Mouse (Mus musculus) testis, adult 2 months (tissue): ENCODE results near the gene Atxn1. TPM values are rescaled to one million over a fixed set of nuclear protein-coding genes. Genes with fewer than 3 reads are reported as not detected.

Source experiments
- H3K27ac ChIP-seq: fragments of 200-500 bp; 2 replicates; pipeline ENCODE4 v1.5.1; 2012; ENCODE audit warnings: low read depth, low read length; ENCODE audit not compliant: control insufficient read depth, insufficient read depth
- H3K27me3 ChIP-seq: fragments of 200-500 bp; 2 replicates; pipeline ENCODE4 v1.6.1; 2012; ENCODE audit warnings: mild to moderate bottlenecking, low read length, moderate library complexity; ENCODE audit not compliant: control insufficient read depth, insufficient read depth
- H3K36me3 ChIP-seq: fragments of 200-500 bp; 2 replicates; pipeline ENCODE4 v1.6.1; 2012; ENCODE audit warnings: mild to moderate bottlenecking, low read length; ENCODE audit not compliant: control insufficient read depth, insufficient read depth
- H3K4me1 ChIP-seq: fragments of 200-500 bp; 2 replicates; pipeline ENCODE4 v1.6.1; 2012; ENCODE audit warnings: low read length; ENCODE audit not compliant: control insufficient read depth, insufficient read depth
- H3K4me3 ChIP-seq: fragments of 200-500 bp; 2 replicates; pipeline ENCODE4 v1.5.1; 2012; ENCODE audit warnings: low read depth, mild to moderate bottlenecking, low read length, moderate library complexity, mixed read lengths; ENCODE audit not compliant: control insufficient read depth
- CTCF ChIP-seq: fragments of 200-500 bp; IDR thresholded peaks from 2 replicates; pipeline ENCODE4 v1.5.1; 2012; ENCODE audit warnings: low read depth, mild to moderate bottlenecking, inconsistent platforms, low read length, moderate library complexity; ENCODE audit not compliant: control insufficient read depth, insufficient read depth, insufficient replicate concordance
- POLR2A ChIP-seq: fragments of 200-500 bp; IDR thresholded peaks from 2 replicates; pipeline ENCODE4 v1.6.1; 2012; ENCODE audit warnings: low read depth, mild to moderate bottlenecking, inconsistent platforms, low read length, moderate library complexity; ENCODE audit not compliant: control insufficient read depth
- polyA plus RNA-seq: library from polyadenylated mRNA; depleted of rRNA; stranded (reverse); fragments of >200 nt; gene quantifications from 2 replicates; pipeline ENCODE4 v1.2.3, GENCODE M21; 2012

Atxn1 gene
- polyA plus RNA-seq, 1 experiment = 3.2 TPM

GRCm38 (mm10) chr13:45806600-45807525, 157.9 kb downstream of the Atxn1 start:
- no peak for TF ChIP-seq CTCF
- TF ChIP-seq POLR2A = no peak
- Histone ChIP-seq H3K4me3 (no peak overlapping the region; the same call in 1 of the 2 replicates), H3K27me3 (no peaks in the 10 kb centered on the region), H3K27ac (no peak overlapping the region), H3K36me3 (no peaks in the 10 kb centered on the region), H3K4me1 (no peaks in the 10 kb centered on the region)

- H3K36me3 ChIP-seq = no peaks in the 10 kb centered on the region
- no peaks in the 10 kb centered on the region for H3K4me1 ChIP-seq
- TF ChIP-seq CTCF = no peak
- H3K4me3 ChIP-seq = no peak overlapping the region
- H3K27me3 ChIP-seq = no peaks in the 10 kb centered on the region
- H3K27ac ChIP-seq = no peak overlapping the region
These were observed 158.8 kb downstream of the Atxn1 start for GRCm38 (mm10) chr13:45805915-45806599.

DNA sequence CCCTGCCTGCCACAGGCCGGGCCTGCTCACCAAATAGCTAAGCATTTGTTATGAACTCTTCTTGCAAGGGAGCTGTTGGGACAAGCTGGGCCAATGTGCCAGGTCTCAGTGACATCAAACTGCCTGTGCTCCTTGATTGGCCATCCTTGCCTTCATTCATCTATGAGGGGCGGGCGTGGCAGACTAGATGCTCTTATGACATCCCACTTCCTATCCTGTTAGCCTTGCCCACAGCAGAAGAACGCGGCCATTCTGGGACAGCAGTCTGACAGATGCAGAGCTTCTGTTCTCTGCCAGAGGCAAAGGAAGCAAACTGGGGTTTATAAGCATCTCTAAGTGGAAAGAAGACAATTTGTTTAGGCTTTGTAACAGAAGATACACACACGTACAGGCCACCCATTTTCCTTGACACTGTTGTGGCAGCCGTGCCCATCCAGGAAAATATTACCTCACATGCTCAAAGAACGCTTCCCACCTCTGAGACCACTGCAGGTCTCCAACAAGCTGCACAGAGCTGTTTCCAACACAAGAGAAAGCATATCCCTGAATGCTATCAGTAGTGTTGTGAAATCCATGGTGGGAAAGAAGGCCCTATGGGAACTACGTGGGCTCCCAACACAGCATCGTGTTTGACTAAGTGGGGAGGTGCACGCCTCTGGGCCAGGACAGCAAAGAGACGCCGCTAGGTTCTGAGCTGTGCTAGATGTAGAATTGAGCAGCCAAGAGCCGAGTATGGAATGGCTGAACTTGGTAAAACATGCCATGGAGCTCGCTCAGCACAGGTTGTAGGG, 162.0 kb downstream of the Atxn1 start:
- Histone ChIP-seq H3K27me3 (no peaks in the 10 kb centered on the region), H3K27ac (no peak overlapping the region), H3K36me3 (no peaks in the 10 kb centered on the region), H3K4me1 (no peaks in the 10 kb centered on the region), H3K4me3 (no peak overlapping the region)
- TF ChIP-seq CTCF (no peak), POLR2A (no peak)

DNA sequence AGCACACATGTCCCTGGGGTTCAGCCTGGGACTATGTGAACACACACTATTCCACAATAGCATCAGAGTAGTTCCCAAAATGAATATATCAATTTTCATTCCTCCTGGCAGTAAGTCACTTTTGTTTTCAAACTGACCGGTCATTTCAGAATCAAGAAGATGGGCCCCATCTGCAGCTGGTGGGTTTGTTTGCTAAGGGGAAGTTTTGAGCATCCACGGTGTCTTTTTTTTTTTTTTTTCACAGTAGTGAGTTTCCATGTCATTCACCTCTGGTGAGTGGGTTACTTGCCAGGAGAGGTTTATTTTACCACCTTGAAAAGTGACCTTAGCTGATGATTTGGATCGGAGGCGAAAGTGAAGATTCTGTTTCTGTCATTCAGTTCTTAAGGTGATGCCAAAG, 166.6 kb downstream of the Atxn1 start:
- Histone ChIP-seq H3K4me1 (no peaks in the 10 kb centered on the region), H3K4me3 (no peak overlapping the region), H3K36me3 (no peaks in the 10 kb centered on the region), H3K27me3 (no peaks in the 10 kb centered on the region), H3K27ac (no peak overlapping the region)
- no peak for TF ChIP-seq CTCF
- no peak for TF ChIP-seq POLR2A

GRCm38 (mm10) chr13:45797696-45798095, 167.1 kb downstream of the Atxn1 start:
- Histone ChIP-seq H3K27ac (no peak overlapping the region), H3K27me3 (no peaks in the 10 kb centered on the region), H3K4me3 (no peak overlapping the region), H3K4me1 (no peaks in the 10 kb centered on the region), H3K36me3 (no peaks in the 10 kb centered on the region)
- TF ChIP-seq CTCF (no peak), POLR2A (no peak)

- H3K4me1 ChIP-seq = no peaks in the 10 kb centered on the region
- no peaks in the 10 kb centered on the region for H3K36me3 ChIP-seq
- no peaks in the 10 kb centered on the region for H3K27me3 ChIP-seq
- no peak for TF ChIP-seq CTCF
- no peak for TF ChIP-seq POLR2A
- H3K27ac ChIP-seq = no peak overlapping the region
- H3K4me3 ChIP-seq = no peak overlapping the region
These were observed 168.5 kb downstream of the Atxn1 start for GRCm38 (mm10) chr13:45796286-45796685.

- H3K36me3 ChIP-seq = no peaks in the 10 kb centered on the region
- H3K27ac ChIP-seq = no peak overlapping the region
- H3K4me3 ChIP-seq = no peak overlapping the region
- H3K4me1 ChIP-seq = no peaks in the 10 kb centered on the region
- no peaks in the 10 kb centered on the region for H3K27me3 ChIP-seq
- TF ChIP-seq CTCF (no peak), POLR2A (no peak)
These were observed 171.0 kb downstream of the Atxn1 start for GRCm38 (mm10) chr13:45793796-45794195.
